Mouse (Mus musculus) testis, adult 2 months (tissue): Measurements from ENCODE around the gene Tspan7.

Source experiments
- CTCF ChIP-seq: fragments of 200-500 bp; IDR thresholded peaks from 2 replicates; pipeline ENCODE4 v1.5.1; 2012; ENCODE audit warnings: low read depth, mild to moderate bottlenecking, inconsistent platforms, low read length, moderate library complexity; ENCODE audit not compliant: control insufficient read depth, insufficient read depth, insufficient replicate concordance
- POLR2A ChIP-seq: fragments of 200-500 bp; IDR thresholded peaks from 2 replicates; pipeline ENCODE4 v1.6.1; 2012; ENCODE audit warnings: low read depth, mild to moderate bottlenecking, inconsistent platforms, low read length, moderate library complexity; ENCODE audit not compliant: control insufficient read depth

DNA sequence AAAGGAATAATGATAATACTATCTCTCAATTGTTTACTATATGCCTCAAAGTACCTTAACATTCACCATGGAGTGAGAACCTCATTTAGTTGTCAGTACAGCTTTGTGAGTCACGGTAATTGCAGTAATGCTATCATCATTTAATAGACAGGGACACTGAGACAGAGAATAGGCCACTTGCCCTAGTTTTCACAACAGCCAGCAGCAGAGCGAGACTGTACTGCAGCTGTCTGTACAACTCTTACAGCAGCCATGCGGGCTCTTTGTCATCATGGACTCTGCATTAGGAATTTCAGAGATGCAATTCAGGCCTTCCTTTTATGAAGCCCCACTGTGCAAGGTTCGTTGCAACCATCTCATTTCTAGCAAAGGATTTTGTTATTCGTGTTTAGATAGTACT is 72.6 kb downstream of the Tspan7 start:
- TF ChIP-seq CTCF (no peak), POLR2A (no peak)
